In the genomic region with DNA sequence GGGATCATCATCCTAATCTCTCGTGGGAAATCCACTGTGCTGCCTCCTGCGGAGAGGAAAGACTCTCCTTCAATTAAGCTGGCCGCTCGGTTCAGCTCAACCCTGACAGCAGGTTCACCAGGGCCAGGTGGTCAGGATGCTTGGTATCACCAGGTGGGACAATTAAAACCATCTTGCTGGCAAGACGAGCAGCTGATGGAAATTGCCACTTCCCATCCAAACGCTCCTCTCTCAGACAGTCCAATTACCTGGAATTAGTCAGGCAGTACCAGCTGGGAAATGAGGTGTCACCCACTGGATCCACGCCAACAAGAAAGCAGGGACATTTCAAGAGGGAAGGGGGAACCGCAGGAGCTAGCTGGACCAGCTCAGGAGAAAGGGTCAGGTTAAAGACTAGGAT, we compare ENCODE assay signal across 14 mouse cellular contexts.
DNase-seq lines count a peak whose midpoint lies in the region; ATAC-seq and TF ChIP-seq lines count a peak whose summit lies in the region.
"Had no signal": no experiment of that assay in that cellular context is flagged by ENCODE, and none has a peak within 500 bp of the region (broad histone marks: within the 10 kb centered on the region; RNA-seq: fewer than 3 reads in every experiment).

No protein-coding gene starts in this region.

- peaks cover 74% of the 10 kb centered on the region for H3K4me1 ChIP-seq in hindbrain, embryonic 10.5 days (replicated peaks)
- H3K4me1 ChIP-seq in hindbrain, embryonic 11.5 days (replicated peaks; ENCODE audit: control insufficient read depth, insufficient read depth, low read length) = peaks cover 12% of the 10 kb centered on the region; the same call in 1 of the 2 replicates
- H3K4me1 ChIP-seq in midbrain, postnatal 0 days (ENCODE audit: insufficient read depth, low read length) = peaks cover 4% of the 10 kb centered on the region; the same call in 1 of the 2 replicates
- H3K4me1 ChIP-seq in kidney, embryonic 16.5 days (ENCODE audit: insufficient read depth, low read length) = peaks cover 31% of the 10 kb centered on the region

- H3K4me3 ChIP-seq in hindbrain, embryonic 10.5 days = no peak overlapping the region
- H3K4me3 ChIP-seq in hindbrain, embryonic 11.5 days (ENCODE audit: low read depth, low read length) = no peak overlapping the region
- no peak overlapping the region for H3K4me3 ChIP-seq in midbrain, postnatal 0 days (ENCODE audit: low read depth, low read length)
- H3K4me3 ChIP-seq in kidney, embryonic 16.5 days (ENCODE audit: low read length) = no peak overlapping the region
- H3K4me3 ChIP-seq: embryonic facial prominence, embryonic 15.5 days; layer of hippocampus, adult 2 months; lung, embryonic 15.5 days; neural tube, embryonic 12.5 days had no signal

- no peak overlapping the region for H3K4me2 ChIP-seq in hindbrain, embryonic 11.5 days (replicated peaks; ENCODE audit: low read depth, low read length)
- no peak overlapping the region for H3K4me2 ChIP-seq in midbrain, postnatal 0 days (ENCODE audit: low read depth, low read length, poor library complexity, severe bottlenecking)
- no peak overlapping the region for H3K4me2 ChIP-seq in kidney, embryonic 16.5 days (replicated peaks; ENCODE audit: low read depth, low read length)
- H3K4me2 ChIP-seq: embryonic facial prominence, embryonic 15.5 days; lung, embryonic 15.5 days; neural tube, embryonic 12.5 days had no signal

- H3K36me3 ChIP-seq in hindbrain, embryonic 10.5 days = peaks cover 10% of the 10 kb centered on the region
- H3K36me3 ChIP-seq in hindbrain, embryonic 11.5 days (ENCODE audit: control insufficient read depth, insufficient read depth, low read length) = no peaks in the 10 kb centered on the region
- no peaks in the 10 kb centered on the region for H3K36me3 ChIP-seq in midbrain, postnatal 0 days (ENCODE audit: insufficient read depth, low read length)
- no peaks in the 10 kb centered on the region for H3K36me3 ChIP-seq in kidney, embryonic 16.5 days (ENCODE audit: insufficient read depth, low read length)
- H3K36me3 ChIP-seq: embryonic facial prominence, embryonic 15.5 days; lung, embryonic 15.5 days; neural tube, embryonic 12.5 days had no signal

- WGBS in hindbrain, embryonic 10.5 days = 74% methylated on average over 8 of the region's 8 CpGs
- 62% methylated on average over 8 of the region's 8 CpGs for WGBS in hindbrain, embryonic 11.5 days
- 55% methylated on average over 8 of the region's 8 CpGs for WGBS in midbrain, postnatal 0 days
- 69% methylated on average over 8 of the region's 8 CpGs for WGBS in kidney, embryonic 16.5 days

- no peak for ATAC-seq in hindbrain, embryonic 11.5 days (ENCODE audit: low FRiP score)
- no peak for ATAC-seq in midbrain, postnatal 0 days (ENCODE audit: low FRiP score)
- ATAC-seq in frontal cortex, adult (ENCODE audit: low TSS enrichment) = no peak
- no peak for ATAC-seq in kidney, embryonic 16.5 days (ENCODE audit: low FRiP score, low TSS enrichment)

- peak overlapping the region; percentile 30; the same call in 1 of the 2 replicates for H3K27ac ChIP-seq in hindbrain, embryonic 10.5 days
- H3K27ac ChIP-seq in hindbrain, embryonic 11.5 days (ENCODE audit: low read depth, low read length) = no peak overlapping the region
- H3K27ac ChIP-seq in midbrain, postnatal 0 days (ENCODE audit: low read depth, low read length) = no peak overlapping the region
- no peak overlapping the region for H3K27ac ChIP-seq in kidney, embryonic 16.5 days (ENCODE audit: low read length)
- H3K27ac ChIP-seq: embryonic facial prominence, embryonic 15.5 days; lung, embryonic 15.5 days; neural tube, embryonic 12.5 days had no signal

- TF ChIP-seq CTCF in midbrain, postnatal 0 days (IDR thresholded peaks at IDR 0.05) = no peak

- no peaks in the 10 kb centered on the region for H3K9me3 ChIP-seq in hindbrain, embryonic 10.5 days
- H3K9me3 ChIP-seq in hindbrain, embryonic 11.5 days (ENCODE audit: control insufficient read depth, low read length) = no peaks in the 10 kb centered on the region
- no peaks in the 10 kb centered on the region for H3K9me3 ChIP-seq in midbrain, postnatal 0 days (ENCODE audit: low read length)
- H3K9me3 ChIP-seq in kidney, embryonic 16.5 days (ENCODE audit: low read length) = no peaks in the 10 kb centered on the region
- H3K9me3 ChIP-seq: embryonic facial prominence, embryonic 15.5 days; lung, embryonic 15.5 days; neural tube, embryonic 12.5 days had no signal

- DNase-seq in hindbrain, embryonic 10.5 days (ENCODE audit: low spot score) = no peak
- no peak for DNase-seq in hindbrain, embryonic 11.5 days (ENCODE audit: low spot score)
- DNase-seq in cerebellum, adult 11-12 months = peak; percentile 79
- peak; percentile 70 to 78 for DNase-seq in cerebellum, postnatal 25 days
- DNase-seq in midbrain, postnatal 0 days (ENCODE audit: low spot score) = peak; percentile 62
- DNase-seq in adrenal gland, postnatal 36 days = no peak
- DNase-seq: adrenal gland, postnatal 10 days; liver had no signal

- no peaks in the 10 kb centered on the region for H3K27me3 ChIP-seq in hindbrain, embryonic 10.5 days (ENCODE audit: insufficient read depth, poor library complexity, severe bottlenecking)
- H3K27me3 ChIP-seq in hindbrain, embryonic 11.5 days (ENCODE audit: control insufficient read depth, insufficient read depth, low read length) = no peaks in the 10 kb centered on the region
- H3K27me3 ChIP-seq in midbrain, postnatal 0 days (ENCODE audit: insufficient read depth, low read length) = no peaks in the 10 kb centered on the region
- no peaks in the 10 kb centered on the region for H3K27me3 ChIP-seq in kidney, embryonic 16.5 days (ENCODE audit: insufficient read depth, low read length)
- H3K27me3 ChIP-seq: embryonic facial prominence, embryonic 15.5 days; lung, embryonic 15.5 days; neural tube, embryonic 12.5 days had no signal

- no peak overlapping the region for H3K9ac ChIP-seq in hindbrain, embryonic 11.5 days (ENCODE audit: low read depth, low read length)
- no peak overlapping the region for H3K9ac ChIP-seq in midbrain, postnatal 0 days (replicated peaks; ENCODE audit: low read length, poor library complexity, severe bottlenecking)
- H3K9ac ChIP-seq in kidney, embryonic 16.5 days (replicated peaks; ENCODE audit: low read length) = no peak overlapping the region
- H3K9ac ChIP-seq: embryonic facial prominence, embryonic 15.5 days; lung, embryonic 15.5 days; neural tube, embryonic 12.5 days had no signal

Comparison
In these comparisons a context has a peak if more than half of its experiments do, and no peak if none do; other contexts are left out.
1. DNase-seq: peak in cerebellum, adult 11-12 months (single experiment), cerebellum, postnatal 25 days (2 of 2) and midbrain, postnatal 0 days (single experiment); none in hindbrain, embryonic 10.5 days (single experiment), hindbrain, embryonic 11.5 days (single experiment) and adrenal gland, postnatal 36 days (0 of 2).